Comparison of ENCODE assay signal across 11 mouse cellular contexts in genomic region chrX:110817211-110817610, GRCm38 (mm10). TPM values are rescaled to one million over a fixed set of nuclear protein-coding genes. Genes with fewer than 3 reads are reported as not detected.
DNase-seq lines count a peak whose midpoint lies in the region; ATAC-seq lines count a peak whose summit lies in the region.
"Had no signal": no experiment of that assay in that cellular context is flagged by ENCODE, and none has a peak within 500 bp of the region (broad histone marks: within the 10 kb centered on the region; RNA-seq: fewer than 3 reads in every experiment).

No protein-coding gene starts in this region.

- peak overlapping the region; percentile 46 for H3K4me2 ChIP-seq in heart, embryonic 15.5 days
- peak overlapping the region; percentile 60; the same call in 1 of the 2 replicates for H3K4me2 ChIP-seq in embryonic facial prominence, embryonic 14.5 days (ENCODE audit: low read depth, low read length)
- H3K4me2 ChIP-seq in hindbrain, embryonic 15.5 days = peak overlapping the region; percentile 57
- H3K4me2 ChIP-seq in neural tube, embryonic 12.5 days (replicated peaks) = peak overlapping the region; percentile 58

- H3K9ac ChIP-seq in heart, embryonic 15.5 days = no peak overlapping the region
- H3K9ac ChIP-seq in embryonic facial prominence, embryonic 14.5 days (ENCODE audit: low read depth, low read length) = peak overlapping the region; percentile 25; the same call in 1 of the 2 replicates
- H3K9ac ChIP-seq in hindbrain, embryonic 15.5 days = peak overlapping the region; percentile 50
- H3K9ac ChIP-seq in neural tube, embryonic 12.5 days = peak overlapping the region; percentile 61

- H3K4me1 ChIP-seq in heart, embryonic 15.5 days (replicated peaks) = no peaks in the 10 kb centered on the region
- H3K4me1 ChIP-seq in embryonic facial prominence, embryonic 14.5 days (ENCODE audit: control insufficient read depth, insufficient read depth, low read length) = no peaks in the 10 kb centered on the region
- H3K4me1 ChIP-seq in hindbrain, embryonic 15.5 days (replicated peaks) = 0 out of 2 replicates have a peak, but pooled peaks cover 3% of the 10 kb centered on the region
- no peaks in the 10 kb centered on the region for H3K4me1 ChIP-seq in neural tube, embryonic 12.5 days

- no peak for ATAC-seq in heart, embryonic 15.5 days (replicated peaks; ENCODE audit: insufficient number of reproducible peaks, insufficient read depth, low FRiP score, low read depth)
- no peak for ATAC-seq in embryonic facial prominence, embryonic 14.5 days (ENCODE audit: low read depth)
- ATAC-seq in hindbrain, embryonic 15.5 days (ENCODE audit: low FRiP score, low read depth) = no peak
- ATAC-seq in neural tube, embryonic 12.5 days (ENCODE audit: low FRiP score, low read depth) = no peak

- H3K27me3 ChIP-seq in heart, embryonic 15.5 days = peaks cover 37% of the 10 kb centered on the region
- peaks cover 23% of the 10 kb centered on the region for H3K27me3 ChIP-seq in embryonic facial prominence, embryonic 14.5 days (replicated peaks; ENCODE audit: control insufficient read depth, insufficient read depth, low read length)
- H3K27me3 ChIP-seq in hindbrain, embryonic 15.5 days = no peaks in the 10 kb centered on the region
- no peaks in the 10 kb centered on the region for H3K27me3 ChIP-seq in neural tube, embryonic 12.5 days (replicated peaks)

- H3K36me3 ChIP-seq in heart, embryonic 15.5 days = no peaks in the 10 kb centered on the region
- no peaks in the 10 kb centered on the region for H3K36me3 ChIP-seq in embryonic facial prominence, embryonic 14.5 days (ENCODE audit: control insufficient read depth, insufficient read depth, low read length)
- H3K36me3 ChIP-seq in hindbrain, embryonic 15.5 days = no peaks in the 10 kb centered on the region
- no peaks in the 10 kb centered on the region for H3K36me3 ChIP-seq in neural tube, embryonic 12.5 days

- H3K27ac ChIP-seq in heart, embryonic 15.5 days = no peak overlapping the region
- no peak overlapping the region for H3K27ac ChIP-seq in embryonic facial prominence, embryonic 14.5 days (replicated peaks; ENCODE audit: low read depth, low read length)
- H3K27ac ChIP-seq in hindbrain, embryonic 15.5 days (replicated peaks) = peak overlapping the region; percentile 79
- no peak overlapping the region for H3K27ac ChIP-seq in neural tube, embryonic 12.5 days

- no peak for DNase-seq in heart, adult 11 months
- DNase-seq in embryonic facial prominence, embryonic 14.5 days (ENCODE audit: low spot score) = no peak
- DNase-seq in testis, postnatal 10 days (ENCODE audit: low spot score) = no peak
- DNase-seq in kidney, postnatal 36 days = no peak
- DNase-seq in lung, postnatal 36 days = no peak
- DNase-seq: cerebellum, adult 9-10 months; gastrocnemius, postnatal 10 days had no signal

- 18% methylated on average over 10 of the region's 10 CpGs for WGBS in heart, embryonic 15.5 days
- 28% methylated on average over 10 of the region's 10 CpGs for WGBS in embryonic facial prominence, embryonic 14.5 days
- 17% methylated on average over 10 of the region's 10 CpGs for WGBS in hindbrain, embryonic 15.5 days
- WGBS in neural tube, embryonic 12.5 days = 20% methylated on average over 10 of the region's 10 CpGs

- H3K9me3 ChIP-seq in heart, embryonic 15.5 days (replicated peaks) = no peaks in the 10 kb centered on the region
- H3K9me3 ChIP-seq in embryonic facial prominence, embryonic 14.5 days (ENCODE audit: control insufficient read depth, low read length) = no peaks in the 10 kb centered on the region
- no peaks in the 10 kb centered on the region for H3K9me3 ChIP-seq in hindbrain, embryonic 15.5 days
- H3K9me3 ChIP-seq in neural tube, embryonic 12.5 days = no peaks in the 10 kb centered on the region

- no peak overlapping the region for H3K4me3 ChIP-seq in heart, embryonic 15.5 days
- peak overlapping the region; percentile 47 for H3K4me3 ChIP-seq in embryonic facial prominence, embryonic 14.5 days (ENCODE audit: low read depth, low read length)
- peak overlapping the region; percentile 60 for H3K4me3 ChIP-seq in hindbrain, embryonic 15.5 days
- peak overlapping the region; percentile 51 for H3K4me3 ChIP-seq in neural tube, embryonic 12.5 days

RNA-seq across cellular contexts. Expression of gene Pou3f4, which starts 3.1 kb away (rescaled TPM):
- polyA plus RNA-seq in heart, embryonic 15.5 days (2015; fragmentation: Nextera tagmentation; extraction: Ambion mirVana) = 0.10 TPM in 1 of 2 replicates, not detected in the other
- polyA plus RNA-seq in embryonic facial prominence, embryonic 14.5 days (2014; fragmentation: Nextera tagmentation; extraction: Ambion mirVana) = 4.1 and 5.2 TPM in 2 replicates
- polyA plus RNA-seq in hindbrain, embryonic 15.5 days (2015; fragmentation: Nextera tagmentation; extraction: Ambion mirVana) = 7.7 and 14.6 TPM in 2 replicates
- polyA plus RNA-seq in neural tube, embryonic 12.5 days (2016; fragmentation: Nextera tagmentation; extraction: Ambion mirVana) = 9.0 and 14.4 TPM in 2 replicates
- polyA plus RNA-seq: kidney, embryonic 16.5 days had no signal
